Mouse (Mus musculus) cerebellum, adult 9-10 months (tissue): ENCODE measurements at regions not wholly inside any gene's neighbourhood (a gene's known extent, or its start where the extent isn't known, plus 50 kb on each side); places are given as distances from the start of the nearest gene placed in this dataset.

Source experiments
- DNase-seq: peaks from one replicate; pipeline ENCODE4 v3.0.0; 2022

- no peak for DNase-seq
Measured at GRCm38 (mm10) chr13:6261458-6261857, 286.5 kb upstream of the Pitrm1 start.

- no peak for DNase-seq
Measured at GRCm38 (mm10) chr13:6270546-6270945, 277.4 kb upstream of the Pitrm1 start.

GRCm38 (mm10) chr13:6272932-6273331, 275.0 kb upstream of the Pitrm1 start:
- no peak for DNase-seq

GRCm38 (mm10) chr13:6280073-6280472, 267.9 kb upstream of the Pitrm1 start:
- no peak for DNase-seq

GRCm38 (mm10) chr13:6288109-6288508, 259.8 kb upstream of the Pitrm1 start:
- DNase-seq: no peak

DNA sequence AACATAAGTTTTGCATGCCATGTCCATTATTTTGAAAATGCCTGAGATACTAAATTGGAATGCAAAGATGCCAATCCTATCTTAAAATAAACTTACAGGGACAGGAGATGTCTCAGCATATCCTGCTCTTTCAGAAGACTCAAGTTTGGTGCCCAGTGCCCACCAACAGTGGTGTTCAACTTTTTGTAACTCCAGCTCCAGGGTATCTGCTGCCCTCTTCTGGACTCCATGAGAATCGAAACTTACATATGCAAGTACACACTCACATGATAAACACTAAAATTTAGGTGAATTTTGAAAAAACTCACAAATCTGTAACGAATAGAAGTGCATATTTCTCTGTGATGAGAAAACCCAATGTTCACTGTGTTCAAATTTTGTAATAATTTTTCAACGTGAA, 255.9 kb upstream of the Pitrm1 start:
- no peak for DNase-seq

DNA sequence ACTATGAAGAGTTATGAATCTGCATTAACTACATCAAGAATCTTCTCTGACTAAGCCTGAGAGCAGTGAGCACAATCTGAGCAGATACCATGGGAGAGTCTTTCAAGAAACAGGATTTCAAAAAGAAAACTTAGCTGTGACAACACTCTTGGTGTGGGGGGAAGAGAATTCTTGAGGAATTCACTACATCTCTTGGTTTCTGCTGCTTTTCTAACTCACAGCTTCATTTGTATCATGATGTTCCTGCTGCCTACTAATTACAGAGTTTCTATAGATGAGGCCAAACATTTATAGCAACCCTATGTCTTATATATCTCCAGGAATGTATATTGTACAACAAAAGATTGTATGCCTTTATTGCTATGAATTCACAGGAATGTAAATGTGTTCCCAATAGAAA, 242.2 kb upstream of the Pitrm1 start:
- DNase-seq: no peak

GRCm38 (mm10) chr13:6306616-6306988, 241.3 kb upstream of the Pitrm1 start:
- no peak for DNase-seq

DNA sequence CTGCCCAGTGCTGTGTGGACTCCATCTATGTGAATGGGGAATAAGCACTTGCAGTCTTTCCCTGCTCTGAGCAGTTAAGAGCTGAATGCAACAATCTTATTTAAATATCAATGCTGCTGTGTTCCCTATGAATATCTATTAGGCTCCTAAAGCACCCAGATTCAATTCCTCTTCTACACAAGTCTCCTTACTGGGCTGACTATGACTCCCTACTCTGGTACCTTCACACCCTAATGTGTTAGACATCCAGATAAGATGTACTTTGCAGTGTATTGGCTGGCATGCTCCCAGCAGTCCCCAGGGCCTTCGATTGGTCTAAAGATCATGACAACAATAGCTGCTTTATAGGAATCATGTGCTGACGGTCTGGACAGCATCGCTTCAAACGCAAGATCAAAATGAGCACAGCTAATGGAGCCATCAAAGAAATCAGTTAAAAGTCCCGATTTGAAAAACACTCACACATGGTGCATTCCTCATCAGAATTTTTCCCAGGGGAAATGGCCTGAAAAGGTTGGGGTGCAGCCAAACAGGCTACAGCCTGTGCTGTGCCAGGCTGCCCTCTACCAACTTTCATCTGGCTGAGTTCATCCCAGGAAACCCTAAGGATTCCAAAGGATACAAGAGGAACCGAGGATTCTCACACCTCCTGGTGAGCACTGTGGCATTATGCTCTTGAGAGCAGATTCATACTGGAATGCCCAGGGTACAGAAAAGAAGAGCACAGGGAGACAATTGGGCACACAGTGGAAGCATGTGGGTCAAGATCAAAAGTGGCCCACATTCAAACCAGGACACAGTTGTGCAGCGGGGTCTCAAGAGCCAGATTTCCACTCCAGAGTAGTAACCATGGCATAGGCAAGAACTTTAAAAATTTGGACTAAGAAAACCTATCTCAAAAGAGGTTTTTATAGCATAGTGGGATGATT, 240.7 kb upstream of the Pitrm1 start:
- DNase-seq: no peak

DNA sequence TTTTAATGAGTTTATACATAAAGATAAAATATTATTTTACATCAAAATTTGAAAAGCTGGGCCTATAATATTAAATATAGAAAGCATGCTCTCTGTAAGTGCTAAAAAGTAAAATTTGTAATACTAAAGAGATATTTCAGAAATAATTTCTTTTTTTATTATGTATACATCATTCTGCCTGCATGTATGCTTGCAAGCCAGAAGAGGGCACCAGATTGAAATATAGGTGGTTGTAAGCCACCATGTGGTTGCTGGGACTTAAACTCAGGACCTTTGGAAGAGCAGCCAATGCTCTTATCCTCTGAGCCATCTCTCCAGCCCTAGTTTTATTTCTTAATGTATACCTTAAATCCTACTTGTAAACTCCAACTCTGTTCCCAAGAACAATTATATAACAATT, 231.7 kb upstream of the Pitrm1 start:
- DNase-seq: no peak

DNA sequence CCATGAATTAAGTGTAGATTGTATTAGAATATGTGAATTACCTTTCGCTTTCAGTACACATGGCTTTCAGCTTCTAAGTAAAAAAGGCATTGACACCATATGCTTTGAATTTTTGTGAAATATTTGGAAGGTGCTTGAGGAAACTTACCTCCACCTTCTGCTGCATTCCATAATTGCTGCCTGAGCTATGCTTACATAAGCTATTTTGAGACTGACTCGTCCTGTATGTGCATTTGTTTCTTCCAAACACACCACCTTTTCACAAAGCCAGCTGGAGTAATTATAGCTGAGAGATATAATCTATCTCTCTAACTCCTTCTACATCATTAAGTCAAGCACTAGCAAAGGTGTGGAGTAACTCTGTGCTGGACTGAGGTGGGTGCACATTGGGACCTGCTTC, 224.0 kb upstream of the Pitrm1 start:
- DNase-seq: no peak

GRCm38 (mm10) chr13:6330320-6330950, 217.5 kb upstream of the Pitrm1 start:
- no peak for DNase-seq

GRCm38 (mm10) chr13:6340157-6340556, 207.8 kb upstream of the Pitrm1 start:
- no peak for DNase-seq

DNA sequence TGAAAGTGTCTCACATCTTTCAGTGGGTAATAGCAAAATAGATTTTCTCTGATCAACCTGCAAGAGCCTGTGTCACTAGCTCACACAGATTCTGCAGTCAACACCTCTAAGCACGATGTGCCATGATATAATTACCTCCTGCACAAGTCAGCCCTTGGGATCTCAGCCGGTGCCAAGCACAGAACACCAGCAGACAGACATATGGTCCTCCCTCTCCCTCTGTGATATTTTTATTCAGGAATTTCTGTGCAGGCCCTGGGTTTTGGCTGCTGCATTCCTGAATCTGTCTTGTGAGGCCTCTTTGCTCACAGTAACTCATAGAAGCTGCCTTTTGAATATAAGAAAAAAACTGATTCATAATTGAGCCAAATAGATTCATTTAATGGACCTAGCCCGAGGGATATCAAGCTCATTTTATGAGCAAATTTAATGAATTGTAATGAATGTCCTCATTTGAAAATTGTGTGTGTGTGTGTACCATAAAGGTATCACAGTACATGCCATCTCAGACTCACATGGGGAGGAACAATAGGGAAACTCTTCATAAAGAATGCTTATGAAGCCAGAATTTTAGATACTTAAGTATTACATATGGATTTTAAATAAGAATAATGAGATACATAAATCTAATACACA, 206.7 kb upstream of the Pitrm1 start:
- DNase-seq: no peak

DNA sequence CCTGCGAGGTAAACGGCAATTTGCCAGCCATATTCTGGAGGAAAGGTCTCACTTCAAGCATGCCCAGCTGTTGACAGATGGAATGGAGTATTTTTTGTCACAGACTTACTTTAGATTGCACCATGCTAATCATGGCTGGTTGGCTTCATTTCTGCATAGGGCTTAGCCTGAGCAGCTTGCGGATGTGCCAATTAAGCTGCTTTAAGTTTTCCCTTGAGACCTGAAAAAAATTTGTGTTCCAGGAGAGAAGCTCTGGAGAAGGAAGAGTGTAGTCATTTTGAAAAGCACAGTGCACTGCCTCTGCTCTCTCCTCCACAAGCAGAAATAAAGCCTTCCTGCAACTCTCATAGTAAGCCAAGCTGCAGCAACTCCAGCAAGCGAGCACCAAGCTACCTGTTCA, 182.8 kb upstream of the Pitrm1 start:
- DNase-seq: no peak

- no peak for DNase-seq
Measured at GRCm38 (mm10) chr13:6367661-6368060, 180.3 kb upstream of the Pitrm1 start.

- DNase-seq: no peak
Measured at GRCm38 (mm10) chr13:6374570-6375173, 173.3 kb upstream of the Pitrm1 start.

GRCm38 (mm10) chr13:6377919-6378318, 170.0 kb upstream of the Pitrm1 start:
- no peak for DNase-seq

DNA sequence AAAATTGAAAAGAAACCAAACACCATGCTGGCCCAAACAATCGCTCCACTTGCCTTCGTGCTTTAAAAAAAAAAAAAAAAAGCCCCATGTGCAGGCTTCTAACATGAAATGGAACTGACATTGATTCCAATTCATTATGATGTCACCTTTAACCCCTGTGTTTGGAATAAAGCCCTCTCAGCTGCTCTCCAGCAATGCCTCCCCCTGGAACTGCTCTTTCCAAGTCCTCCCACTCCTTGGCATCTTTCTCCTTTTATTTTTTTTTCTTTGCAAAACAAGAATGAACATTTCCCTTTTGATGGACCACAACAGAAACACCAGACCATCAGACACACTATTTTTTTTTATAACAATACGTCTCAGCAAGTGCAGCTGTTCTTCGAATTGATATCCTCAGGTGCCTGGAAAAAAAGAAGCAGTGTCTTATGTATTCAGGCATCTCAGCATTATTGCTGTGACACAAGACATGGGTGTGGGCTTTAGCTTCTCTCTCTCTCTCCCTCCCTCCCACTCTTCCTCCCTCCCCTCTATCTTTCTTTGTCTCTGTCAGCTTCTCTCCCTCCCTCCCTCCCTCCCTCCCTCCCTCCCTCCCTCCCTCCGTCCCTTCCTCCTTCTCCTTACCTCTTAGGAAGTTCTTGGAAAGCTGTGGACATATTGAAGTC, 152.3 kb upstream of the Pitrm1 start:
- DNase-seq: no peak

- DNase-seq: no peak
Measured at GRCm38 (mm10) chr13:6397648-6398047, 150.3 kb upstream of the Pitrm1 start.

GRCm38 (mm10) chr13:6431821-6432220, 116.1 kb upstream of the Pitrm1 start:
- no peak for DNase-seq

DNA sequence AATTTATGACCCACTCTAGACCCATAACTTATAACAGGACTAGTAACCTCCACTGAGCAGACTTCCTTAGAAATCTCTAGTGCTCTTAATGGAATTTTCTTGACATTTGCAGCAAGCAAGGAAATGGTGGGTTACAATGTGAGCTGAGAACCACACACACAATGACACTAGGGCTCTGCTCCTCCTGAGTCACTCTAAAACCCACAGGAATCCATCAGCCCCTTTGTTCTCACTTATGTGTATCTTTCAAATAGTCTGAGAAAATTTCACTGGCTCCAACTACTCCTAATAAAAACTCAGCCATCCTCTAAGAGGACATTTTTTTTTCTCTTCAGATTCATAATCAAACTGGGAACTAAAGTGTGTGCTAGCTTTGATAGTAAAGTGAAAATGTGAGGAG, 101.0 kb upstream of the Pitrm1 start:
- DNase-seq: no peak

- DNase-seq: no peak
Measured at GRCm38 (mm10) chr13:6461363-6461762, 86.6 kb upstream of the Pitrm1 start.
